Mouse (Mus musculus): ENCODE data around the gene Mob1b. TPM values are rescaled to one million over a fixed set of nuclear protein-coding genes. Genes with fewer than 3 reads are reported as not detected.

Gene Mob1b
- polyA plus RNA-seq, 1 experiment from 2014 or later, result 16.0 TPM

GRCm38 (mm10) chr5:88785059-88785458 is 64.4 kb downstream of the Mob1b start:
- WGBS, result 86% methylated on average over 1 of the region's 1 CpGs
- Histone ChIP-seq H3K9me3 (ENCODE audit: control insufficient read depth, low read length) (no peaks in the 10 kb centered on the region), H3K4me3 (ENCODE audit: low read depth, low read length) (no peak overlapping the region), H3K27me3 (replicated peaks; ENCODE audit: control insufficient read depth, insufficient read depth, low read length) (no peaks in the 10 kb centered on the region), H3K9ac (ENCODE audit: low read depth, low read length) (no peak overlapping the region), H3K27ac (ENCODE audit: low read depth, low read length) (no peak overlapping the region), H3K36me3 (ENCODE audit: control insufficient read depth, insufficient read depth, low read length) (peaks cover 22% of the 10 kb centered on the region; the same call in 1 of the 2 replicates), H3K4me1 (replicated peaks; ENCODE audit: control insufficient read depth, insufficient read depth, low read length) (no peaks in the 10 kb centered on the region), H3K4me2 (no peak overlapping the region)
- DNase-seq (ENCODE audit: low spot score), result no peak
- no peak for ATAC-seq (replicated peaks; ENCODE audit: low FRiP score)

GRCm38 (mm10) chr5:88790675-88791074 is 70.0 kb downstream of the Mob1b start:
- no peaks in the 10 kb centered on the region for H3K9me3 ChIP-seq (ENCODE audit: control insufficient read depth, low read length)
- ATAC-seq (replicated peaks; ENCODE audit: low FRiP score), result no peak
- H3K4me3 ChIP-seq (ENCODE audit: low read depth, low read length), result no peak overlapping the region
- no peaks in the 10 kb centered on the region for H3K27me3 ChIP-seq (replicated peaks; ENCODE audit: control insufficient read depth, insufficient read depth, low read length)
- 45% methylated on average over 9 of the region's 9 CpGs for WGBS
- H3K4me1 ChIP-seq (replicated peaks; ENCODE audit: control insufficient read depth, insufficient read depth, low read length), result no peaks in the 10 kb centered on the region
- no peaks in the 10 kb centered on the region for H3K36me3 ChIP-seq (ENCODE audit: control insufficient read depth, insufficient read depth, low read length)
- no peak overlapping the region for H3K4me2 ChIP-seq
- no peak for DNase-seq (ENCODE audit: low spot score)
- no peak overlapping the region for H3K9ac ChIP-seq (ENCODE audit: low read depth, low read length)
- no peak overlapping the region for H3K27ac ChIP-seq (ENCODE audit: low read depth, low read length)

- Histone ChIP-seq H3K36me3 (ENCODE audit: control insufficient read depth, insufficient read depth, low read length) (no peaks in the 10 kb centered on the region), H3K9me3 (ENCODE audit: control insufficient read depth, low read length) (no peaks in the 10 kb centered on the region), H3K4me2 (no peak overlapping the region), H3K4me3 (ENCODE audit: low read depth, low read length) (no peak overlapping the region), H3K27me3 (replicated peaks; ENCODE audit: control insufficient read depth, insufficient read depth, low read length) (no peaks in the 10 kb centered on the region), H3K27ac (ENCODE audit: low read depth, low read length) (no peak overlapping the region), H3K4me1 (replicated peaks; ENCODE audit: control insufficient read depth, insufficient read depth, low read length) (no peaks in the 10 kb centered on the region), H3K9ac (ENCODE audit: low read depth, low read length) (no peak overlapping the region)
- DNase-seq (ENCODE audit: low spot score) (peak; percentile 53), ATAC-seq (replicated peaks; ENCODE audit: low FRiP score) (no peak)
- WGBS, result 37% methylated on average over 10 of the region's 10 CpGs
These were observed 70.9 kb downstream of the Mob1b start for GRCm38 (mm10) chr5:88791256-88792245.

GRCm38 (mm10) chr5:88793676-88794075 is 73.0 kb downstream of the Mob1b start:
- Histone ChIP-seq H3K4me1 (replicated peaks; ENCODE audit: control insufficient read depth, insufficient read depth, low read length) (no peaks in the 10 kb centered on the region), H3K27ac (ENCODE audit: low read depth, low read length) (no peak overlapping the region), H3K9me3 (ENCODE audit: control insufficient read depth, low read length) (no peaks in the 10 kb centered on the region), H3K9ac (ENCODE audit: low read depth, low read length) (no peak overlapping the region), H3K27me3 (replicated peaks; ENCODE audit: control insufficient read depth, insufficient read depth, low read length) (no peaks in the 10 kb centered on the region), H3K4me3 (ENCODE audit: low read depth, low read length) (no peak overlapping the region), H3K36me3 (ENCODE audit: control insufficient read depth, insufficient read depth, low read length) (no peaks in the 10 kb centered on the region), H3K4me2 (no peak overlapping the region)
- ATAC-seq (replicated peaks; ENCODE audit: low FRiP score) (no peak), DNase-seq (ENCODE audit: low spot score) (no peak)
- 87% methylated on average over 3 of the region's 3 CpGs for WGBS

GRCm38 (mm10) chr5:88795910-88796584 is 75.4 kb downstream of the Mob1b start:
- ATAC-seq (replicated peaks; ENCODE audit: low FRiP score) (no peak), DNase-seq (ENCODE audit: low spot score) (no peak)
- H3K4me3 ChIP-seq (ENCODE audit: low read depth, low read length), result no peak overlapping the region
- H3K27me3 ChIP-seq (replicated peaks; ENCODE audit: control insufficient read depth, insufficient read depth, low read length), result no peaks in the 10 kb centered on the region
- H3K4me1 ChIP-seq (replicated peaks; ENCODE audit: control insufficient read depth, insufficient read depth, low read length), result no peaks in the 10 kb centered on the region
- WGBS, result 53% methylated on average over 9 of the region's 9 CpGs
- no peaks in the 10 kb centered on the region for H3K36me3 ChIP-seq (ENCODE audit: control insufficient read depth, insufficient read depth, low read length)
- H3K9me3 ChIP-seq (ENCODE audit: control insufficient read depth, low read length), result no peaks in the 10 kb centered on the region
- H3K9ac ChIP-seq (ENCODE audit: low read depth, low read length), result no peak overlapping the region
- peak overlapping the region; percentile 55 for H3K27ac ChIP-seq (ENCODE audit: low read depth, low read length)
- H3K4me2 ChIP-seq, result peak overlapping the region; percentile 31; the same call in 1 of the 2 replicates

GRCm38 (mm10) chr5:88796588-88796987 is 75.9 kb downstream of the Mob1b start:
- 57% methylated on average over 11 of the region's 11 CpGs for WGBS
- Histone ChIP-seq H3K4me3 (ENCODE audit: low read depth, low read length) (no peak overlapping the region), H3K27ac (ENCODE audit: low read depth, low read length) (peak overlapping the region; percentile 55; the same call in 1 of the 2 replicates), H3K9ac (ENCODE audit: low read depth, low read length) (0 out of 2 replicates have a peak overlapping the region, but pooled peaks have one; percentile 8), H3K36me3 (ENCODE audit: control insufficient read depth, insufficient read depth, low read length) (no peaks in the 10 kb centered on the region), H3K4me2 (peak overlapping the region; percentile 14; the same call in 1 of the 2 replicates), H3K27me3 (replicated peaks; ENCODE audit: control insufficient read depth, insufficient read depth, low read length) (no peaks in the 10 kb centered on the region), H3K4me1 (replicated peaks; ENCODE audit: control insufficient read depth, insufficient read depth, low read length) (no peaks in the 10 kb centered on the region), H3K9me3 (ENCODE audit: control insufficient read depth, low read length) (no peaks in the 10 kb centered on the region)
- no peak for ATAC-seq (replicated peaks; ENCODE audit: low FRiP score)
- no peak for DNase-seq (ENCODE audit: low spot score)

- no peaks in the 10 kb centered on the region for H3K27me3 ChIP-seq (replicated peaks; ENCODE audit: control insufficient read depth, insufficient read depth, low read length)
- no peak overlapping the region for H3K4me2 ChIP-seq
- no peaks in the 10 kb centered on the region for H3K36me3 ChIP-seq (ENCODE audit: control insufficient read depth, insufficient read depth, low read length)
- no peak overlapping the region for H3K4me3 ChIP-seq (ENCODE audit: low read depth, low read length)
- no peaks in the 10 kb centered on the region for H3K9me3 ChIP-seq (ENCODE audit: control insufficient read depth, low read length)
- H3K27ac ChIP-seq (ENCODE audit: low read depth, low read length), result peak overlapping the region; percentile 55; the same call in 1 of the 2 replicates
- WGBS, result 71% methylated on average over 6 of the region's 6 CpGs
- no peak overlapping the region for H3K9ac ChIP-seq (ENCODE audit: low read depth, low read length)
- no peak for ATAC-seq (replicated peaks; ENCODE audit: low FRiP score)
- no peak for DNase-seq (ENCODE audit: low spot score)
- no peaks in the 10 kb centered on the region for H3K4me1 ChIP-seq (replicated peaks; ENCODE audit: control insufficient read depth, insufficient read depth, low read length)
These were observed 76.5 kb downstream of the Mob1b start for GRCm38 (mm10) chr5:88797121-88797520.

- no peak overlapping the region for H3K4me2 ChIP-seq
- H3K9ac ChIP-seq (ENCODE audit: low read depth, low read length), result no peak overlapping the region
- H3K9me3 ChIP-seq (ENCODE audit: control insufficient read depth, low read length), result no peaks in the 10 kb centered on the region
- H3K4me1 ChIP-seq (replicated peaks; ENCODE audit: control insufficient read depth, insufficient read depth, low read length), result no peaks in the 10 kb centered on the region
- no peak overlapping the region for H3K27ac ChIP-seq (ENCODE audit: low read depth, low read length)
- no peak overlapping the region for H3K4me3 ChIP-seq (ENCODE audit: low read depth, low read length)
- 84% methylated on average over 4 of the region's 4 CpGs for WGBS
- ATAC-seq (replicated peaks; ENCODE audit: low FRiP score) (no peak), DNase-seq (ENCODE audit: low spot score) (no peak)
- H3K36me3 ChIP-seq (ENCODE audit: control insufficient read depth, insufficient read depth, low read length), result no peaks in the 10 kb centered on the region
- no peaks in the 10 kb centered on the region for H3K27me3 ChIP-seq (replicated peaks; ENCODE audit: control insufficient read depth, insufficient read depth, low read length)
These were observed 85.0 kb downstream of the Mob1b start for GRCm38 (mm10) chr5:88805616-88806015.
